Mouse (Mus musculus) cerebellum, adult 8-10 months (tissue): Measurements from ENCODE around the gene Ccser1.

Experiments used
- DNase-seq: peaks from one replicate; pipeline ENCODE4 v3.0.0; 2022

Ccser1 gene

DNA sequence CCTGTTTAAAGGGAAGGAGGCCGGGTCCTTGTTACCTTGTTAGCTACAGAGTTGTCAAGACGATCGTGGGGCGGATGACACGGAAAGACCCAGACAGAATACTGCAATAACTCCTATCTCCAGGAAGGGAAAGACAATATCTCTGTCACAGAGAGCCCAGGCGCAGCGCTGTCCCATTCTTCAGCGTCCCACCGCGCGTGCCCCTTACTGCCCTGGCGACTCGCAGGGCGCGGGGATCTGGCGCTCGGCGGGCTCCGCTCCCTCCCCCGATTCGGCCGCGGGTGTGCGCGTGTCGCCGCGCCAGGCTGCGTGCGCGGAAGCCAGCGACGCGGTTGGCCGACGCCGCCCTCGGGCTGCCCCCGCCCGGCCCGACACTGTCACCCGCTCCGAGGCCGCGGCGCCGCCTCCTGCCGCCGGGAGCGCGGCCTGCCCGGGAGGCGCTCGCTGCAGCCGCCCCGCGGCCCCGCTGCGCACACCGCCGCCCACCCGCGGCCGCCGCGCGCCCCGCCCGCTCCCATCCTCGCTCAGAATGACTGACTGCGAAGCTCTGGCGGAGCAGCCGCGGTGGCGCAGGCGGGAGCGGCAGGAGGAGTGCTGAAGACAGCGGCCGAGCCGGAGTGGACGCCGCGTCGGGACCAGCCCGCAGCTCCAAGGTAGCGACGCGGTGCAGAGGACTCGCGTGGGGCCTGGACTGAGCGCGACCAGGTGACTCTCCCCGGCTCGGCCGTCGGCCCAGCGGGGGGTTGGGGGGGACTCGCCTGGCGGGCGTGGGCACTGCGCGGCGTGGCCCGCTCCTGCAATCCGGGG lies at the start of gene Ccser1:
Gene Ccser1, plus strand, starts transcription at position 376 of the 807 bp plus-strand sequence.
- peak; percentile 82 for DNase-seq

DNA sequence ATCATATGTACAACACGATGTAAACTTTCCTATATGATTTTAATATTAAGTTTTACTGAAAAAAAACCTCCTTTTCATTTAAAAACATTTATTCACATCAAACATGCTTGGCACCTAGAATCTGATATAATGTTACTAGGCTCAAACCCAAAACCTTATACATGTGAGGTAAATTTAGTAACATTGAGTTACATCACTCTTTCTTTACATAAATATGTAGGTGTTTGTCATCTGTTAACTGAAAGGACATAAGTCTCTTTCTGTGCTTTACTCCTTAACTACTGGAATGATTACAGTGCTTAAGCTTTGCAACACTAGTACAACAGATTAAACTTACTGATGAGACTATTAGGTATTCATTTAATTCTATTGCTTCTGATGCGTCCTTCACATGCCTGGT lies 43.7 kb upstream of the Ccser1 start:
- DNase-seq = no peak

DNA sequence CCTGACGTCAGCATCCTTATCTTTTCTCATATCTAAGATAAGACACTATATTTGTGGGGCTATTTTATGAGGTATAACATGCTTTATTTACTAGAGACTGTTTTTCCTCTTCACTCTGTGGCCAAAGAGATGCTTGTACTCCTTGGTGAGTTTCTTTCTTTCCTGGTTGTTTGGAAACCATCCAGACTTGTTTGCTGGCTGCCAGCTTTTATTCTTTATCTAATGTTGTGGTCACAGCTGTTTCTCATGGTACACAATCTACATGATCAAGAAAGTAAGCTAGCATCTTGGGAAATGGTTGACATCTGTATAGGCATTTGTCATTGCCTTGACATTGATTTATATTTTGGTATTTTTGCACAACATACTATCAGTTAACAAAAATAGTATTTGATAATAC lies 37.1 kb upstream of the Ccser1 start:
- DNase-seq = no peak

DNA sequence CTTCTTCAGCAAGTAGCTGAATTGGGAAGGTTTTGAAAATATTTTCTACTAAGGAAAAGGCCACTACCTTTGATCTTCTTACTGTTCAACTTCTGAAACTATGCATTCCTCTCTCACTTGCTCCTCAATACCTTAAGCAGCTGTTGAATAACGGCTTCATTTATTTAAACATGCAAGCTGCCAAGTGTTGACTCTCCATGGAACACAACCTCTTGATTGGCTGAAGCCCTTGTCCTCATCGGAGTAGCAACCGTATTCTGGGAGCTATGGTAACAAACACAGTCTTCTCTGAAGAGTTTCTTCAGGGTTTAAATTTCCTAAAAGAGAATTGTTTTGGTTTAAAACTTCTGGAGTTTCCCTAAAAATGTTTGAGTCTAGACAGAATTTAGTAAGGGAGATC lies 27.2 kb upstream of the Ccser1 start:
- DNase-seq = no peak

DNA sequence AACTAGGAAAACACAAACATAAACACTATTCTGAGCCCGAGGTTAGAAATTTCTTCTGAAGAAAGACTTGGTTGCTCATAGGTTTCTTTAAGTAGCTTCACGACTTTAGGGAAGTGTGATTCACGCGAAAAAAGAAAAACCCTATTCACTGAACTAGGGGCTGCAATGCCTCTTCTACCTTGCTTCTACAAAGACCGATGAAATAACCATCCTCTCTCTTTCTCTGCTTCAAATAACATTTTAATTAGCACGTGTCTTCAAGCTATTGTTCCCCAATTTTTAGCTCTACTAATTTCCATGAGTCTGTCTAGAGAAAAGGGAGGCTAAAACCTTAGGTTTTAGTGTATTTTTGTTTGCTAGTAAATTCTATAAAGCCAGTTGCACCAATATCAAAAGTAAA lies 25.5 kb upstream of the Ccser1 start:
- DNase-seq = no peak

DNA sequence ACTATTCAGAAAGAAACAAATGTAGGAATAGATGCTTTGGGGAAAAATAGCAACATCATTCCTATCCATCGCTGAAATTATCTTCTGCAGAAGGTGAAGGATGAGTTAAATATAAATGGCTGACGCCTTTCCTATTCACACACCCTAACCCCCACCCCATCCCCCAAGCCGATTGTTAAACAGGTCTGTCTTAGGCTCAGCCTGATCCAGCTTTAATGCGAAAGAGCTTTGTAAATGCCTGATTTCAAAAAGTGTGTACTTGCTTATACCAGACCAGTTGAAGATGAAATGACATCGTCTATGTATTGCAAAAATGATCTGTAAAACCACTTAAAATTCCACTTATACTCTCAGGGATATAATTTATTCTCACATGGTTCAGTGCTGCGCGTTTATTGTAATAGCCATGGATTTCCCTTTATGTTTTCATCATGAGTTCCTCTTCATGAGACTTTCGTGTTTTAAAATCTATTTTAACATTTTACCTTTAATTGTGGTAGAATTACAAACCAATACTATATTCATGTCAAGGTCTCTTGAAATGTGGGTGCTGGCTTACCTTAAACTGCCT lies 25.0 kb upstream of the Ccser1 start:
- DNase-seq = no peak

DNA sequence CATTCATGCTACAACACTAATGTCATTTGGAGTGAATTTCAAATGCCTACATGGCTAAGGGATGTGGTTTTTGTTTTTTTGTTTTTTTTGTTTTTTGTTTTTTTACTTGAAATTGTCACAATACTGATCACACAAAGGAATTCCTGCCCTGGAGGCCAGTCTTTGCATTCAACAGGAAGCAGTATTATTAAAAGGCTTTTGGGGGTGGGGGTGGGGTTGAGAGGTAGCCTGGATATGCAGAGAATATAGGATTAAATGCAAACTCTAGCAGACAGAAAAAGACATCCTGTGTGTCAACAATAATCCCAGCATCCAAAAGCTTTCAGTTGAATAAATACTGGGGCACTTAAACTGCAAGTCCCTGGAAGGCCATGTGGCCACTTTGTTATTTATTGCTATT lies 24.4 kb upstream of the Ccser1 start:
- DNase-seq = no peak

DNA sequence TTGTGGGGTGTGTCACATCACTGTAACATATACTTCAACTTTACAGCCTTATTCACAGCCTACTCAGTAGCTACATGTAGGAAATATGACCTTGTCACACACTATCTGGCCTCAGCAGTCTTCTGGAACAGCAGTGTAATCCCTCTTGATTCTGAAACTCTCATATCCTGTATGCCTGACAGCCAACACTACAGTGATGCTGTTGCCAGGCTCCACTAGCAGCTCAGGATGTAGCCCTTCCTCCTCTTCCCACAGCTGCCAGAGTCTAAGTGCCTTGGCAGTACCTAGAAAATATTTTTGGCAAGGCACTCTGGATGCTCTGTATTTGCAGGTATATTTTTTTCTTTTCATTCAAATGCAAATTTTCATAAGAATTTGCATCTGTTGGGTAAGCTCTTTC lies 18.0 kb upstream of the Ccser1 start:
- no peak for DNase-seq

DNA sequence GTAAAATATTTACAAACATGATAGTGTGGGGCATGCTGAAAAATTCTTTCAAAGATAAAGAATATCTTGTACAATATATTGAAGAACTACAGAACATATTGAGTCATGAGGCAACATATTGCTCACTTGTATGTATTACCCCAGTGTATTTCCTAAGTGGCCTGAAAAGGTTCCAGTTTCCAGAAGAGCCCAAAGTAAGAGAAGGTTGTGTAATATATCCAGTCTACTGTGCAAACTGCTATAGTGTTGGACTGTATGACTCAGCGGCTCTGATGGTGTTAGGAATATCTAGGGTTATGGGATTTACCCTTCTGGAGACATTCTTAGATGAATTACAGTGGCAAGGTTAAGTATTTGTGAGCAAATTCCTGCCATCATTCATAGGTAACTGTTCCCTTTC lies 13.2 kb upstream of the Ccser1 start:
- no peak for DNase-seq

DNA sequence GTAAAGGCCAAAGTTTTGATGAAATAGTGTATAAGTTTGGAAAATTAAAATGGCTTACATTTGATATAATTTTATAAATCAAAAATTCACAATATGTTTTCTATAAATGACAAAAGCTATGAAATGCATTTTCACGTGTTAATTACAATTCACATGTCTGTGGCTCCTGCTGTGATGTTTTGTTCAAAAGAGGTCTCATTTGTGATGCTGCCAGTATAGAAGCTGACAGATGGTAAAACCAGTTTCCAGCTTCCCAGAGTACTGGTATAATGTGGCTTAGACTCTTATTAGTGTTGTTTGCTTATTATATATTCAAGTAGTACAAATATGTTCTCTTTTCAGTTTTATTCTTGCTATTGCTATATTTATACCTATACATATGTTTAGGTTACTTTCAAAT lies 4.0 kb upstream of the Ccser1 start:
- DNase-seq = no peak

DNA sequence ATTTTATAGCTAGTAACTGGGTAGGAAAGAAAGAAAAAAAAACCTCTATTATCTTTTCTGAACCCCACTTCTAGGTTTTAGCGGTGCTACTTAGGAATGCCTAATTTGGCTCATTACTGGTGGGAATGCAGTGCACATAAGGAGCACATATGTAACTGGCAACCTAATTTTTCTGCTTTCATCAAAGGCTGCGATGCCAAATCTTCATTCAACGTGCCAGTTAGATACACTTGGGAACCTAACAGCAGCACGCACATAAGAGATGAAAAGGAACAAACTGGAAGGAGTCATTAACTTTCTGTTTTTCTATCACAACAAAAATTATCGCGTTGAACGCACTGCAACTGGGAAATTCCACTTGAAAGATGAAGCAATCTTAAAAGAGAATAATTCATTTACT lies 2.6 kb upstream of the Ccser1 start:
- no peak for DNase-seq

DNA sequence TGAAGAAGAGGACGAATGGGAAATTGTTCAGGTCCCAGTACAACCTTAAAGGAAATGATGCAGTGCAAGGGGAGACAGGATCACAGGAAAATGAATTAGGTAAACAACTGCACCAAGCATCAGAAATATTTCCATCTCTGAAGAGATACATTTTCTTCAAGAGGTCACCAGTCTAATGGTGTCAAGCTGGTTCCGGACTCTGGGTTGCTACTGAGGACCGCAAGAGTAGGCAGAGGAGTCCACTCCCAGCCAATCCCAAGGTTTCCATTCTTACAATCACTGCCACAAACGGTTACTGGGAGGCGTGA lies 529 bp upstream of the Ccser1 start:
- no peak for DNase-seq

DNA sequence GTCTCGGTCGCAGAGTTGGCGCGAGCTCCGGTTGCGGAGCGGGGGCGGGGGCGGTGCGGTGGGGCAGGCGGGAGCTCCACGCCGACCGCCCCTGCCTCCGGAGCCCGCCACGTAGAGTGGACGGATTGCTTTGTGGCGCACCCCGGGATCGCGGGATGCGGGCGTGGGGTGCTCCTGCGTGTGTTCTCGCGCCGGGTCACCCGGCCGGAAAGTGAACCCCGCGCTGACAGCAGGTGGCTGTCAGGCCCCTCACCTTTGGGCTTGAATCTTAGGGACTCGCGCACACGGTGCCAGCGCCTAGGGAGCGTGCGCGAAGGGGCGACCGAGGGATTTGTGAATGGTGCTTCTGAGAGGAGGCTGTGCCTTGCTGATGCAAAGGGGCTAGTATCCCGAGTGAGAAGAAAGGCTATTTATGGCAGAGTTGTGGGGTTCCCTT lies 650 bp downstream of the Ccser1 start:
- DNase-seq = no peak

DNA sequence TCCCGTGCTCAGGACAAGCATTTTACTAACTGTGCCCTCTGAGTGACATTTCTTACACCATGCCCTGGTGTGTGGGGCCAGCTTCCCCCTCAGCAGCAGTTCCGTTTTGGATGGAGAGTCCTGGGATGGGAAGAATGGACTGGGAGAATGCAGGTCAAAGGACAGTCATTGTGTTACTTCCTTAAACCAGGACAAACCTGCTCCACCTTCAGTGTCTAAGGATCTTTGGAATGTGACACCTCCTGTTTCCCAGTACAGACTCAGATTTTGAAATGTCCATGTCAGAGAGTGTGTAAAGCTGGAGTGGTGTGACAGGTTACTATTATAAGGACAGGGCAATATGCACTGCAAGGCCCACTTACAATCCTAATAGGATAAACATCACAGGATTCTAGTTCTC lies 8.9 kb downstream of the Ccser1 start:
- no peak for DNase-seq

DNA sequence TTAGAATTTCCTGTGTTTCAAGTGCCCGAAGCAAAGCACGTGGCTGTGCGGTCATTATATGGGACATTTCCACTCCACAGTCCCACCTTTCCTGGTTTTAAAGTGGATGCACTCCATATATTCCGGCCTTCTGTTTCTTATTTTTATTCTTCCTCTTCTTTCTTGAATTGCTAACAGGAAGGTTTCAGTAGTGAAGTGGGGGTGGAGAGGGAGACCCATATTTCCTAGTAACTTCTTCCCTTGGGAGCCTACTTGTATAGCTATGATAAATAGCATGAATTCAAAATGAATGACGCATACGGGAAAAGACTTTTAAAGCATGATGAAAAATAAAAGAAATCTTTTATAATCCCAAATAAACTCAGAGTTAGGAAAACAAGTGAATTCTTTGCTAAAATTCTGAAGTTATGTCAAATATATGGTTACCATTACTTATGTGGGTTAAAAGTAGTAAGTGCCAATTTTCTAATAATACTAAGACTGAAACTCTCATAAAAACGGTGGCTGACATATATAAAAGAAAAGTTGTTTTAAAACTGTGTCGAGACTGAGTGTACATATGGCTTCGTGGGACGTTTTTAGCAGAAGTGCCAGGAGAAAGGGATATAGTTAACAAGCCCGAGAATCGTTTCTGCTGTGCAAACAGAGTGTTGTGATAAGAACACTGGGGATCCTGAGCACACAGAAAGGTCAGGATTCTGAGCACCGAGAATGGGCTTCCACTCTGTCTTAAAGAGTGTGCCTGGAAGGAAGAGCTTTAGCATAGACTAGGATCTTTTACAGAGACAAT lies 11.7 kb downstream of the Ccser1 start:
- no peak for DNase-seq

DNA sequence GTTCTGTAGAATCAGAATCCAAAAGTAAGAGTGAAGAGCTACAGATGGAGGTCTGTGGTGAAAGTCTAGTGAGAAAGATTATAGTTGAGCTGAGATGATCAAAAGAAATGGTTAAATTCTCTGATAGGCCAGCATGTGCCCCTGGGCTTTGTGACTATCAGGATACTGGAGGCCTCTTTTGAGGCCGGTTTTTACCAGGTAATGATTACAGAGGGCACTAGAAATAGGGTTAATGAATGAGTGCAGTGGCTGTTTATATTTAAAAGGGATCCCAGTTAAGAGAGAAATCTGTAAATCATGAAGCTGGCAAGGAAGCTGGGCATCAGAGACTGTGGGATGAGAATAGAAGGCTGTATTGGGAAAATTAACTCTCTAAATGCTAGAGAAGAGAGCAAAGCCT lies 23.2 kb downstream of the Ccser1 start:
- no peak for DNase-seq

DNA sequence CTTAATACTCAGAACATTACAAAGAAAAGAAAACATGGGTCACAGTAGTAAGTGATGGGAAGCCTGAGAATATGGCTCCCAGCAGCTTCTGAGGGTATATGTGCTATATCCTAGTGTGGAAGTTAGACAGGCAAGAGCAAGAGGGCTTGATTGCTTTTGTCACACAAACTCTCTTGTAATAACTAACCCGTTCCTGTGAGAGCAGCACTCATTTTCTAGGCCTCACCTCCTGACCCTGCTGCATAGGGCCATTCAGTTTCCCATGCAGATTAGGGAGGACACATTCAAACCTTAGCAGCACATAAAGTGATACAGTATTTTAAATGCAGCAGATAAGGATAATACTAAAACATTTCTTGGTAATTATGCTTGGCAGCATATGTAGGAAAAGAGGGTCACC lies 25.9 kb downstream of the Ccser1 start:
- DNase-seq = no peak

DNA sequence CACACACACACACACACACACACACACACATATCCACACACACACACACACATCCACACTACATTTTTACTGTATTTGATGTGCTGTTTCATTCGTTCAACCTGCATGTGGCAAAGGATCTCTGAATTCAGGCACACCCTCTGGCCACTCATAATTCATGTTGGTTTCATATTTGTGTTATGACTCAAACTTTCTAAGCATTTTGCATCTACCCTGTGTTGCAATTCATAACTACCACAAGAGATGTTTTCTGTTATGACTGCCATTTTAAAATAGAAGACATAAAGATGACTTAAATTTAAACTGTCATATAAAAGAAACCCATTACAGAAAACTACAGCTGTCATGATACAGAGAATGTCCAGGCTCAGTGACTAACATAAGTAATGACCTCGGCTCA lies 26.5 kb downstream of the Ccser1 start:
- DNase-seq = no peak

DNA sequence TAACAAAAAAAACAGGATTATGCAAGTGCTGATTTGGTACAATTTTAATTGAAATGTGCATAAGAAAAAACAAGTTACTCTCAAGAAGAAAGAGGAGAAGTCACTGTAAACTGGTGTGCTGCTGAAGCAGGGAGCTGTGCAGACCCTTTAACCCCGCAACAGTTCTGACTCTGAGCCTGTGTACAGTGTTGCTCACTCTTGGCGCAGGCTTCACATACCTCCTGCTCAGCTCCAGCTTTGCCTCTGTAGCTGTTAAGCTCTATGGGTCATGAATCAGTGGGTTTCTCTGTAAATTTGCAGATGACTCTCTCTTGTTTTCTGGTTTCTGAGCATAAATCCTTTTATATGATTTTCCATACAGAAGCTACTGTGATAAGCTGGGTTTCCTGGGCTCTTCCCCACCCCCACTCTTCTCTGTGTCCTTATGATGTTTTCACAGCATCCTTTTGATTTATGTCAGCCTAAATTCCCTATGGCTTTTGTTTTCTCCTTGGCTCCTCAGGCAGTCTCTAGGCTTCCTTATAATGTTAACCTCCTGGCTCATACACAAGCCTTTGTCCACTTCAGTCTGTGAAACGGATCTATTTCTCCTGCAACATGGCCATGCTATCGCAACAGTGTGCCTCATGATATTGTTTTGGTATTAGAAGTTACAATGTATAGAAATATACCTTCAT lies 30.1 kb downstream of the Ccser1 start:
- no peak for DNase-seq

DNA sequence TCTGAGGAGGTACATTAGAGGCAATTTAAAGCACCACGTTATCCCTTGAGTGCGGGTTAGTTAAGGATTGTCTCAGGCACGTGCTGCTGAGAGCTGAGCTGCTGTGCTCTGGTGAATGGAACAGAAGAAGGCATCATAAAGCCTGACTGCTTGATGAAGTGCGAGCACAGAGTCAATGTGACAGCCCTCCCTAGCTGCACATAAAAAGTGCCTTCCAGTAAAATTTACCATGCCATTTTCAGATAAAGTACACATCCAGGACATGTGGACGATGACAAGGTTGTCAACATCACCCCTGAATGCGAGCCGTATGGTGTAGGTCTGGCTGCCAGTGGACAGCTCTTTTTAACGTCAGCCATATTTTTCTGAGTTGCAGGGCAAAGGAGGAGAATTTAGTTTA lies 35.6 kb downstream of the Ccser1 start:
- DNase-seq = no peak

DNA sequence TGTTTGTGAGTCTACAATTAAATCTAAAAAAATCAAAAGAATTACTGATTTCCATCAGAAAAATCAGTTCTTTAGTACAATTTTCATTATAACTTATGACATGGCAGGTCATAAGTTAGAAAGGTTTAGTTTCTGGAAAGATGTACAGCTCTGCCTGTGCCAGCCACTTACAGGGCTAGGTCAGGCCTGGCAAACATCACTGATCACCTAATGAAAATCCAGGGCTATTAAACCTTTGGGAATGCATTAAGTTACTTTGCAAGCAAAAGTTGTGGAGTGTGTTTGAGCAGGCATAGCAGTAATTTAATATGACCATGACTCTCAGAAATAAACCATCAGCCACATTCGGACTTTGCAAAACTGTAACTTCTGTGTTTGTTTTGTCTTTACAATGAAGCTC lies 36.4 kb downstream of the Ccser1 start:
- DNase-seq = no peak

DNA sequence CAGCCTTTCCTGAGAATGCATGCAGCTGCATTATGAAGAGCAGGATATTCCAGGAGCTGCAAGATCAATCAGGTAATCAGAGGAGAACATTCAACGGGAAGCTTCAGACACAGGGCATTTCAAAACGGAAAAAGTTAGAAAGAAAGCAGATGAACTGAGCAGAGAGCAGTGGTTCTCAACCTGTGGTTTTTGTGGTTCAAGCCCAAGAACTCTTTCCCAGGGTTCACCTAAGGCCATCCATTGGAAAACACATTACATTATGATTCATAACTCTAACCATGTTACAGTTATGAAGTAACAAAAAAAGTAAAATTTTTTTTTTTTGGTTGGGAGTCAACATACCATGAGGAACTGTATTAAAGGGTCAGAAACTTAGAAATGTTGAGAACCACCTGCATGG lies 37.6 kb downstream of the Ccser1 start:
- no peak for DNase-seq

DNA sequence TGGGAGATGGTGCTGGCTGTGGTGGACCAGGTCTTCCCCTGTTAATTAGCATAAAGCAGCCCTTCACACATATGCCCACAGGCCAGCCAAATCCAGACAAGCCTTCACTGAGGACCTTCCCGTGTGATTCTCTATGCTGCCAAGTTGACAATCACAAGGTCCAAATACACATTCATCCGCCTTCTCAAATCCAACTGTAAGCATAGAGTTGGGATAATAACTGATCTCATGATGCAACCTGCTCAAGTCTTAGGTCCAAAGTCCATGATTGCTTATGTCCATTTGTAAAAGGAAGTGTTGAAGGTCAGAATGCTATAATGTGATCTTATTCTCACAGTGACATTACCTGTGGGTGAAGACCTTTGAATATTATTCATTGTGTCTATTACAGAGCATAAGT lies 43.4 kb downstream of the Ccser1 start:
- no peak for DNase-seq

DNA sequence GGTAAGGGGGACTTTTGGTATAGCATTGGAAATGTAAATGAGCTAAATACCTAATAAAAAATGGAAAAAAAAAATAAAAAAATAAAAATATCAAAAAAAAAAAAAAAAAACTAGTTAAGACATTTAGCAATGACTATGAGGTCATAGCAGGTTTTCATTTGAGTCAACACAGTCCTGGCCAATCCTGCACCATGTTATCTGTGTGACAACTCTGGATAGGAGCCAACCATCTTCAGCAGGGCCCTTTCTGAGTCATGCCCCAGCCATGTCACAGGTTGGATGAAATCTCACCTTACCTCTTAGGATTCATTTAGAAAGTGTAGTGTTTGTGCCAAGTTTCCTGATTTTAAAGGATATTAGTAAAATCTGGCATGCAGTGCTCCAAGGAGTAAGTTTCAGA lies 45.2 kb downstream of the Ccser1 start:
- DNase-seq = no peak
